Mouse (Mus musculus) embryonic facial prominence, embryonic 15.5 days (tissue): ENCODE measurements at regions not wholly inside any gene's neighbourhood (a gene's known extent, or its start where the extent isn't known, plus 50 kb on each side); places are given as distances from the start of the nearest gene placed in this dataset.

Experiments used
- ATAC-seq: fragments of 200-750 bp; cut with Nextera tagmentation; 2 replicates; pipeline ENCODE4 v1.8.0; 2017; ENCODE audit warnings: low read depth, moderate TSS enrichment; ENCODE audit not compliant: insufficient number of reproducible peaks, low FRiP score, low TSS enrichment
- H3K27ac ChIP-seq: fragments of 300-500 bp; sonication (generic); replicated peaks from 2 replicates; pipeline ENCODE4 v1.5.1; 2015; ENCODE audit warnings: mild to moderate bottlenecking, inconsistent platforms
- H3K27me3 ChIP-seq: fragments of 300-500 bp; sonication (generic); 2 replicates; pipeline ENCODE4 v1.6.1; 2015; ENCODE audit warnings: inconsistent platforms
- H3K36me3 ChIP-seq: fragments of 300-500 bp; sonication (generic); 2 replicates; pipeline ENCODE4 v1.6.1; 2015; ENCODE audit warnings: mild to moderate bottlenecking, inconsistent platforms
- H3K4me1 ChIP-seq: fragments of 300-500 bp; sonication (generic); 2 replicates; pipeline ENCODE4 v1.6.1; 2015; ENCODE audit warnings: inconsistent platforms
- H3K4me2 ChIP-seq: fragments of 300-500 bp; sonication (generic); replicated peaks from 2 replicates; pipeline ENCODE4 v1.6.1; 2015; ENCODE audit warnings: mild to moderate bottlenecking, inconsistent platforms
- H3K4me3 ChIP-seq: fragments of 300-500 bp; sonication (generic); replicated peaks from 2 replicates; pipeline ENCODE4 v1.5.1; 2015; ENCODE audit warnings: mild to moderate bottlenecking, inconsistent platforms
- H3K9ac ChIP-seq: fragments of 300-500 bp; sonication (generic); 2 replicates; pipeline ENCODE4 v1.6.1; 2015; ENCODE audit warnings: inconsistent platforms
- H3K9me3 ChIP-seq: fragments of 300-500 bp; sonication (generic); replicated peaks from 2 replicates; pipeline ENCODE4 v1.6.1; 2016; ENCODE audit warnings: inconsistent platforms
- WGBS: fragments of 180-500 bp; shearing (Covaris S2); methylation state at CpG from one replicate; pipeline ENCODE4 v1.1.7; 2015; 5-methylcytosine and 5-hydroxymethylcytosine counted together

GRCm38 (mm10) chr12:74518032-74518431, 201.8 kb upstream of the Gm11042 start:
- 0 out of 2 replicates have a peak, but pooled peaks have one; percentile 63 for ATAC-seq
- no peak overlapping the region for H3K27ac ChIP-seq
- no peak overlapping the region for H3K4me2 ChIP-seq
- no peaks in the 10 kb centered on the region for H3K9me3 ChIP-seq
- H3K27me3 ChIP-seq, result no peaks in the 10 kb centered on the region
- WGBS, result 53% methylated on average over 6 of the region's 6 CpGs
- H3K4me3 ChIP-seq, result no peak overlapping the region
- no peaks in the 10 kb centered on the region for H3K36me3 ChIP-seq
- no peak overlapping the region for H3K9ac ChIP-seq
- H3K4me1 ChIP-seq, result no peaks in the 10 kb centered on the region

GRCm38 (mm10) chr12:74516527-74516926, 200.3 kb upstream of the Gm11042 start:
- WGBS, result 47% methylated on average over 3 of the region's 3 CpGs
- no peak for ATAC-seq
- no peaks in the 10 kb centered on the region for H3K9me3 ChIP-seq
- no peak overlapping the region for H3K9ac ChIP-seq
- no peak overlapping the region for H3K4me2 ChIP-seq
- no peaks in the 10 kb centered on the region for H3K36me3 ChIP-seq
- no peak overlapping the region for H3K27ac ChIP-seq
- no peaks in the 10 kb centered on the region for H3K27me3 ChIP-seq
- H3K4me3 ChIP-seq, result no peak overlapping the region
- no peaks in the 10 kb centered on the region for H3K4me1 ChIP-seq

DNA sequence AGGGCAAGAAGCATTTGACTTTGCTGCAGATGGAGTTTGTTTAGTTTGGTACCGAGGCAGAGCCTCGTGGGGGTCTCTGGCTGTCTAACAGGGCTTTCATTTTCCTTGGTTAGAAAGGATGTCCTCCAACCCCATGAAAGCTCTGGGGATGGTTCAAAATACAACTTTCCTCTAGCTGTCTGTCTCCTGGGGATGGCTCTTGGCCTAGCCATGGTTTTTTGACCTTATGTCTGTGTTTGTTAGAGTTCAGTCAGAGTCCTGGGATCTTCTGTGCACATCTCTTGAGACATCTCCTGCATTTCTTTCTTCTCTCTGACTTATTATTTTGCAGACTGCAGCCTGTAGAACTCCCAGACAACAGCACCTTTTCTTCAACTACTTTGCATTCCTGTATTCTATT, 186.6 kb upstream of the Gm11042 start:
- Histone ChIP-seq H3K4me3 (no peak overlapping the region), H3K27me3 (no peaks in the 10 kb centered on the region)

GRCm38 (mm10) chr12:74477619-74478018, 161.4 kb upstream of the Gm11042 start:
- no peak overlapping the region for H3K9ac ChIP-seq
- WGBS, result 36% methylated on average over 2 of the region's 2 CpGs
- no peaks in the 10 kb centered on the region for H3K27me3 ChIP-seq
- no peaks in the 10 kb centered on the region for H3K36me3 ChIP-seq
- no peak overlapping the region for H3K4me3 ChIP-seq
- no peak; the same call in 1 of the 2 replicates for ATAC-seq
- no peak overlapping the region; the same call in 1 of the 2 replicates for H3K27ac ChIP-seq
- H3K9me3 ChIP-seq, result no peaks in the 10 kb centered on the region
- no peak overlapping the region for H3K4me2 ChIP-seq
- 0 out of 2 replicates have a peak, but pooled peaks cover 4% of the 10 kb centered on the region for H3K4me1 ChIP-seq

More for the DNA sequence above, 186.6 kb upstream of the Gm11042 start:
- no peak for ATAC-seq
- H3K4me2 ChIP-seq, result no peak overlapping the region
- no peaks in the 10 kb centered on the region for H3K9me3 ChIP-seq
- H3K27ac ChIP-seq, result no peak overlapping the region
- H3K9ac ChIP-seq, result no peak overlapping the region
- H3K36me3 ChIP-seq, result no peaks in the 10 kb centered on the region
- WGBS, result 63% methylated on average over 2 of the region's 2 CpGs
- no peaks in the 10 kb centered on the region for H3K4me1 ChIP-seq

DNA sequence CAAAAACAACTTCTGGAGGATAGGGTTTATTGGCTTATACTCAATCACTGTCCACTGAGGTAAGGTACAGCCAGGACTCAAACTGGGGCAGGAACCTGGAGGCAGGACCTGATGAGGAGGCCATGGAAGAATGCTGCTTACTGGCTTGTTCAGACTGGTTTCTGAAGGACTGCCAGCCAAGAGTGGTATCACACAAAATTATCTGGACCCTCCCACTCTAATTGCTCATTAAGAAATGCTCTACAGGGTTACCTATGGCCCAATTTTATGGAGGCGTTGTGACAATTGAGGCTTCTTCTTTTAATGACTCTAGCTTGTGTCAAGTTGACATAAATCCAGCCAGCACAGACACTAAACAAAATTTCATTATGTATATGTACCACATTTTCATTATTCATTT, 158.5 kb upstream of the Gm11042 start:
- no peaks in the 10 kb centered on the region for H3K36me3 ChIP-seq
- ATAC-seq, result no peak
- no peaks in the 10 kb centered on the region for H3K27me3 ChIP-seq
- 79% methylated on average over 1 of the region's 1 CpGs for WGBS
- no peak overlapping the region for H3K4me2 ChIP-seq
- H3K27ac ChIP-seq, result no peak overlapping the region
- 0 out of 2 replicates have a peak, but pooled peaks cover 4% of the 10 kb centered on the region for H3K4me1 ChIP-seq
- H3K9me3 ChIP-seq, result no peaks in the 10 kb centered on the region
- H3K4me3 ChIP-seq, result no peak overlapping the region
- no peak overlapping the region for H3K9ac ChIP-seq

DNA sequence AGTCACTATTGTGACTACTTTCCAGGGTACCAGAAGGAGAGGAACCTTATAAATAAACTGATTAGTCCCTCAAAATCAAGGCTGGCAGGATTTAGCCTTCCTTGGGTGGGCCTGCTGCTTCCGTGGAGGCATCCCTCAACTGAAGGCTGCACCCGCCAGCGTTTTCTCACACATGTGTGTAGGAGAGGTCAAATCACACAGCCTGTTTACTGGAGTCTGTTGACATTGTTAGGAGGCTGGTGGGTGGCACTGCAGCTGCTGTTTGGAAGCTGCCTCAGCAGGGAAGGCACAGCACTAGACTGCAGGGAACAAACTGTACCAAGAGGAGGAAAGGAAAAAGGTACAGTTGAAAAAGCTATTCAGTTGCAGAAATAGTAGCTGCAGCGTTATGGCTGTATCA, 142.3 kb upstream of the Gm11042 start:
- WGBS, result 32% methylated on average over 4 of the region's 4 CpGs
- H3K4me3 ChIP-seq, result no peak overlapping the region
- H3K4me1 ChIP-seq, result no peaks in the 10 kb centered on the region
- H3K27ac ChIP-seq, result no peak overlapping the region
- no peaks in the 10 kb centered on the region for H3K9me3 ChIP-seq
- no peak overlapping the region for H3K4me2 ChIP-seq
- no peaks in the 10 kb centered on the region for H3K27me3 ChIP-seq
- H3K9ac ChIP-seq, result no peak overlapping the region
- H3K36me3 ChIP-seq, result no peaks in the 10 kb centered on the region
- ATAC-seq, result no peak

DNA sequence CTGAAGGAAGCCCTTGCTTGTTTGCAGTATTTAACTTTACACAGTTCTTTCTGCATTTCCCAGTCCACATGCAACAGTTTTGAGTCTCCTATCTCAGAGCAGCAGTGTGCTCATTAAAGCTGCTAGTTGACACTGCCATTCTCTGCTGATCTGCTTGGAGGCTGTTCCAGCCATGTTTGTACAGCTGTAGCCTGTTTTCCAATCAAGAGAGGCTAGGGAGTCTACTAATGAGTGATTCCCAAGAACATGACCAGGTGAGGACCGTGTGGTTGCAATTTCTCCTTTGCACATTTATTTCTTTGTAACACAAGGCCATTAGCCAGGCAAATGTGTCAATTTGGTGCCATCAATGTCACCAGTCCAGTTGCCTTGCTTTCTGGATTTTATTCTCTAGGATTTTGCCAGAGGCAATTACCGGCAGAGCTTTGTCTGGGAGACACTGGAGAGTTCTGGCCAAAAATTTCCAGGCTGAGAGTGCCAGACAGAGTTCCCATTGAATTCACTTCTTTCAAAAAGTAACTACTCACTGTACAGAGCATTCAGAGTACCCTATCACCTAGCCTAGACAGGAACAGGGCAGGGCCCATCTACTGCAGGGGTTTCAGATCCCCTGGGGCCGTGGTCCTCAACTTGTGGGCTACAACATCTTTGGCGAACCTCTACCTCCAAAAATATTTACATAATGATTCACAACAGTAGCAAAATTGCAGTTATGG, 136.3 kb upstream of the Gm11042 start:
- Histone ChIP-seq H3K4me3 (no peak overlapping the region), H3K27me3 (no peaks in the 10 kb centered on the region), H3K4me1 (peaks cover 8% of the 10 kb centered on the region; the same call in 1 of the 2 replicates), H3K4me2 (no peak overlapping the region), H3K27ac (no peak overlapping the region), H3K9me3 (no peaks in the 10 kb centered on the region), H3K9ac (no peak overlapping the region), H3K36me3 (no peaks in the 10 kb centered on the region)
- WGBS, result 48% methylated on average over 4 of the region's 4 CpGs
- ATAC-seq, result no peak

GRCm38 (mm10) chr12:74448248-74448647, 132.1 kb upstream of the Gm11042 start:
- no peaks in the 10 kb centered on the region for H3K27me3 ChIP-seq
- H3K9ac ChIP-seq, result no peak overlapping the region
- H3K9me3 ChIP-seq, result no peaks in the 10 kb centered on the region
- no peaks in the 10 kb centered on the region for H3K36me3 ChIP-seq
- no peak for ATAC-seq
- WGBS, result 72% methylated on average over 4 of the region's 4 CpGs
- H3K4me3 ChIP-seq, result no peak overlapping the region
- H3K4me1 ChIP-seq, result peaks cover 8% of the 10 kb centered on the region; the same call in 1 of the 2 replicates
- no peak overlapping the region for H3K27ac ChIP-seq
- H3K4me2 ChIP-seq, result no peak overlapping the region

DNA sequence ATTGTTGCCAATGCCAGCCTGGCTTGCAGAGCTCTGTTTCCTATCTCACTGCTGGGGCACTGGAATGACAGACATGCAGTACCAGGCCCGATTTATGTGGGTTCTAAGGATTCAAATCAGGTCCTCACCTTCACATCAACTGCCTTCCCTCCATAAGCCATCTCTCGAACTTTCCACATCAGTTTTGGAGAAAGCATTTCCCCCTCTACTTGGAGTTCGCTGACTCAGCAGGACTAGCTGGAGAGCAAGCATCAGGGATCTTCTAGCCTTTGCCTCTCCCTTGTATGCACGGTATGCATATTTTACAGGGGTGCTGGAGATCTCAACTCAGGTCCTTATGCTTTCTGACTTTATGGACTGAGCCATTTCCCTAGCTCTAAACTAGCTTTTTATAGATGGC, 118.7 kb upstream of the Gm11042 start:
- Histone ChIP-seq H3K4me3 (no peak overlapping the region), H3K9ac (no peak overlapping the region), H3K9me3 (no peaks in the 10 kb centered on the region), H3K27me3 (no peaks in the 10 kb centered on the region), H3K4me1 (no peaks in the 10 kb centered on the region), H3K4me2 (no peak overlapping the region), H3K27ac (no peak overlapping the region), H3K36me3 (no peaks in the 10 kb centered on the region)
- no peak for ATAC-seq
- 77% methylated on average over 4 of the region's 4 CpGs for WGBS

DNA sequence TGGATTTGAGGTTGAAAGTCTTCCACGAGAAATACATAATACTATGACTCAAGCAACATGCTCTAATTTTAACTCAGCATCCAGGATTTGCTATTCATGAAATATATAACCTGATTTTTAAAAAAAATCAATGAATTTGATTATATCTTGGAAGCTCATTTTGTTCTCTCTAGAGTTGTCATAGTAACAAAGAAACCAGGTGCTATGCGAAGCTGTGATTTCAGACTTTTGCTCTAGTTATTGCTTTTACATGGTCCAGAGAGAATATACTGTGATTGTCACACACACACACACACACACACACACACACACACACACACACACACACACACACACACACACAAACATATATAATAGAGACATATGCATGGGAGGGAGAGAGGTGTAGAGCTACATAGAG, 98.5 kb upstream of the Gm11042 start:
- H3K4me1 ChIP-seq, result no peaks in the 10 kb centered on the region
- no peak overlapping the region for H3K4me2 ChIP-seq
- no peaks in the 10 kb centered on the region for H3K27me3 ChIP-seq
- no peak overlapping the region for H3K27ac ChIP-seq
- no peaks in the 10 kb centered on the region for H3K9me3 ChIP-seq
- H3K36me3 ChIP-seq, result no peaks in the 10 kb centered on the region
- 82% methylated on average over 2 of the region's 2 CpGs for WGBS
- ATAC-seq, result no peak
- H3K9ac ChIP-seq, result no peak overlapping the region
- no peak overlapping the region for H3K4me3 ChIP-seq

- ATAC-seq, result no peak
- 64% methylated on average over 2 of the region's 2 CpGs for WGBS
Observed at GRCm38 (mm10) chr12:74410511-74410910, 94.3 kb upstream of the Gm11042 start.

DNA sequence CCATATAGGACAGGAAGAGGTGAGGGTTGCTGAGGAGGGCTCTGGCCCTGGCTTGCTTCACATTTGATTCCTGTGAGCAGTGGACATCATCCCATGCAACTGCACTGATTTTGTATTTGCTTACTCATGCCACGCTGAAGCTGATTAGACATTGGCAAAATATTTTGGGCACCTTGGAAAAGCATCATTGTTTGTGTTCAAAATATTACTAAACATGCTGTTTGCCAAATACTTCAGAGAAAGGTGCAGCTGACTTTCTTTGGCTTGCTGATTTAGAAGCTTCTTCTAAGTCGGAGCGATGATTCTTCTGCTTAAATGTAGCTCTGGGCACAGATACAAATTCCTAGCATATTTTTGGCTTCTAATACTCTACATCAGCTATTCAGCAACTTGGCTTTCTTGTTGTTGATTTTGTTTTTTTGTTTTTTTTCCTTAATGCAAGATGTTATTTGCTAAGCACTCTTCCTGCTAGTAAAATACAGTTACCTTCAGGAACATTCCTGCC, 91.4 kb upstream of the Gm11042 start:
- no peaks in the 10 kb centered on the region for H3K9me3 ChIP-seq
- no peak overlapping the region for H3K4me3 ChIP-seq
- no peak overlapping the region for H3K27ac ChIP-seq
- no peaks in the 10 kb centered on the region for H3K4me1 ChIP-seq
- no peak for ATAC-seq
- 43% methylated on average over 3 of the region's 3 CpGs for WGBS
- H3K36me3 ChIP-seq, result no peaks in the 10 kb centered on the region
- no peak overlapping the region for H3K9ac ChIP-seq
- H3K27me3 ChIP-seq, result no peaks in the 10 kb centered on the region
- no peak overlapping the region for H3K4me2 ChIP-seq

More at GRCm38 (mm10) chr12:74410511-74410910, 94.3 kb upstream of the Gm11042 start:
- no peaks in the 10 kb centered on the region for H3K9me3 ChIP-seq
- no peaks in the 10 kb centered on the region for H3K4me1 ChIP-seq
- H3K9ac ChIP-seq, result no peak overlapping the region
- H3K27ac ChIP-seq, result no peak overlapping the region
- no peaks in the 10 kb centered on the region for H3K36me3 ChIP-seq
- no peak overlapping the region for H3K4me2 ChIP-seq
- no peak overlapping the region for H3K4me3 ChIP-seq
- H3K27me3 ChIP-seq, result no peaks in the 10 kb centered on the region
